Mouse (Mus musculus) kidney, postnatal 0 days (tissue): ENCODE measurements around the gene Ffar4. TPM values are rescaled to one million over a fixed set of nuclear protein-coding genes. Genes with fewer than 3 reads are reported as not detected.
A peak's percentile ranks its signal among the peaks of the same experiment; 100 is the strongest.

ENCODE experiments used
- ATAC-seq: fragments of 200-750 bp; cut with Nextera tagmentation; replicated peaks from 2 replicates; pipeline ENCODE4 v1.8.0; 2017; ENCODE audit warnings: low read depth, moderate number of reproducible peaks, moderate TSS enrichment, moderate library complexity; ENCODE audit not compliant: low FRiP score
- DNase-seq: peaks from one replicate; pipeline ENCODE4 v3.0.0-alpha.2; 2016; ENCODE audit warnings: low spot score
- H3K27ac ChIP-seq: fragments of 300-500 bp; sonication (generic); 2 replicates; pipeline ENCODE4 v1.5.1; 2014; ENCODE audit warnings: mild to moderate bottlenecking
- H3K27me3 ChIP-seq: fragments of 300-500 bp; sonication (generic); 2 replicates; pipeline ENCODE4 v1.6.1; 2014; ENCODE audit warnings: low read length, mixed read lengths; ENCODE audit not compliant: insufficient read depth
- H3K36me3 ChIP-seq: fragments of 300-500 bp; sonication (generic); 2 replicates; pipeline ENCODE4 v1.6.1; 2014; ENCODE audit warnings: low read length, mixed read lengths; ENCODE audit not compliant: insufficient read depth
- H3K4me1 ChIP-seq: fragments of 300-500 bp; sonication (generic); replicated peaks from 2 replicates; pipeline ENCODE4 v1.6.1; 2014; ENCODE audit warnings: antibody characterized with exemption, low read length, mixed read lengths; ENCODE audit not compliant: insufficient read depth
- H3K4me2 ChIP-seq: fragments of 300-500 bp; sonication (generic); 2 replicates; pipeline ENCODE4 v1.6.1; 2014; ENCODE audit warnings: mild to moderate bottlenecking, low read length, moderate library complexity, mixed read lengths
- H3K4me3 ChIP-seq: fragments of 300-500 bp; sonication (generic); replicated peaks from 2 replicates; pipeline ENCODE4 v1.5.1; 2014; ENCODE audit warnings: low read depth, low read length
- H3K9ac ChIP-seq: fragments of 300-500 bp; sonication (generic); 2 replicates; pipeline ENCODE4 v1.6.1; 2014; ENCODE audit warnings: low read depth, low read length
- H3K9me3 ChIP-seq: fragments of 300-500 bp; sonication (generic); replicated peaks from 2 replicates; pipeline ENCODE4 v1.6.1; 2016; ENCODE audit warnings: low read length, inconsistent platforms, mixed read lengths
- CTCF ChIP-seq: IDR thresholded peaks from 2 replicates; pipeline ENCODE4 v1.5.1; 2016; ENCODE audit warnings: antibody characterized with exemption, low read depth, mild to moderate bottlenecking, moderate library complexity
- WGBS: fragments of 180-500 bp; shearing (Covaris S2); extraction: QIAGEN DNeasy Blood & Tissue Kit; methylation state at CpG from one replicate; pipeline ENCODE4 v1.1.7; 2014; 5-methylcytosine and 5-hydroxymethylcytosine counted together
- polyA plus RNA-seq: library from polyadenylated mRNA; unstranded; fragments of >200 nt; fragmentation: Nextera tagmentation; extraction: Ambion mirVana; gene quantifications from 2 replicates; pipeline ENCODE4 v1.2.1, GENCODE M21; 2015

The Ffar4 gene
- polyA plus RNA-seq, 1 experiment from 2014 or later, result 2.6 TPM

GRCm38 (mm10) chr19:38076251-38076650 lies 20.6 kb upstream of the Ffar4 start:
- H3K27me3 ChIP-seq, result no peaks in the 10 kb centered on the region
- no peak overlapping the region for H3K9ac ChIP-seq
- TF ChIP-seq CTCF, result peak; percentile 61
- DNase-seq, result peak; percentile 7
- H3K36me3 ChIP-seq, result peaks cover 13% of the 10 kb centered on the region; the same call in 1 of the 2 replicates
- no peaks in the 10 kb centered on the region for H3K9me3 ChIP-seq
- H3K4me1 ChIP-seq, result no peaks in the 10 kb centered on the region
- no peak overlapping the region for H3K4me3 ChIP-seq
- ATAC-seq, result no peak
- 66% methylated on average over 2 of the region's 2 CpGs for WGBS
- no peak overlapping the region for H3K4me2 ChIP-seq
- no peak overlapping the region for H3K27ac ChIP-seq

GRCm38 (mm10) chr19:38077851-38078540 lies 18.9 kb upstream of the Ffar4 start:
- Histone ChIP-seq H3K9ac (no peak overlapping the region), H3K36me3 (no peaks in the 10 kb centered on the region), H3K4me1 (no peaks in the 10 kb centered on the region), H3K27ac (no peak overlapping the region), H3K9me3 (no peaks in the 10 kb centered on the region), H3K27me3 (no peaks in the 10 kb centered on the region), H3K4me2 (no peak overlapping the region), H3K4me3 (no peak overlapping the region)
- no peak for TF ChIP-seq CTCF
- DNase-seq (no peak), ATAC-seq (no peak)
- 56% methylated on average over 3 of the region's 3 CpGs for WGBS

- no peak for ATAC-seq
- 59% methylated on average over 3 of the region's 3 CpGs for WGBS
- no peak for DNase-seq
- Histone ChIP-seq H3K36me3 (no peaks in the 10 kb centered on the region), H3K27me3 (no peaks in the 10 kb centered on the region), H3K4me3 (no peak overlapping the region), H3K4me2 (no peak overlapping the region), H3K27ac (no peak overlapping the region), H3K4me1 (no peaks in the 10 kb centered on the region), H3K9me3 (no peaks in the 10 kb centered on the region), H3K9ac (no peak overlapping the region)
- no peak for TF ChIP-seq CTCF
Observed at GRCm38 (mm10) chr19:38081361-38081760, 15.5 kb upstream of the Ffar4 start.

GRCm38 (mm10) chr19:38082931-38083525 lies 13.8 kb upstream of the Ffar4 start:
- DNase-seq, result no peak
- Histone ChIP-seq H3K4me2 (no peak overlapping the region), H3K9me3 (no peaks in the 10 kb centered on the region), H3K27me3 (no peaks in the 10 kb centered on the region), H3K4me1 (no peaks in the 10 kb centered on the region), H3K36me3 (no peaks in the 10 kb centered on the region), H3K9ac (no peak overlapping the region), H3K4me3 (no peak overlapping the region), H3K27ac (no peak overlapping the region)
- no peak for ATAC-seq
- WGBS, result 42% methylated on average over 5 of the region's 5 CpGs
- no peak for TF ChIP-seq CTCF

- TF ChIP-seq CTCF, result no peak
- H3K4me2 ChIP-seq, result no peak overlapping the region
- DNase-seq (no peak), ATAC-seq (no peak)
- no peaks in the 10 kb centered on the region for H3K4me1 ChIP-seq
- H3K9ac ChIP-seq, result no peak overlapping the region
- H3K27me3 ChIP-seq, result no peaks in the 10 kb centered on the region
- no peak overlapping the region for H3K4me3 ChIP-seq
- H3K9me3 ChIP-seq, result no peaks in the 10 kb centered on the region
- H3K36me3 ChIP-seq, result no peaks in the 10 kb centered on the region
- WGBS, result 91% methylated on average over 4 of the region's 4 CpGs
- H3K27ac ChIP-seq, result no peak overlapping the region
Observed at GRCm38 (mm10) chr19:38085841-38086240, 11.0 kb upstream of the Ffar4 start.

- H3K4me2 ChIP-seq, result no peak overlapping the region
- H3K9me3 ChIP-seq, result no peaks in the 10 kb centered on the region
- H3K27ac ChIP-seq, result no peak overlapping the region
- 49% methylated on average over 11 of the region's 11 CpGs for WGBS
- no peaks in the 10 kb centered on the region for H3K36me3 ChIP-seq
- no peaks in the 10 kb centered on the region for H3K27me3 ChIP-seq
- TF ChIP-seq CTCF, result peak; percentile 73
- no peak overlapping the region for H3K9ac ChIP-seq
- DNase-seq, result peak; percentile 82
- H3K4me1 ChIP-seq, result no peaks in the 10 kb centered on the region
- peak; percentile 63; the same call in 1 of the 2 replicates for ATAC-seq
- no peak overlapping the region for H3K4me3 ChIP-seq
Observed at GRCm38 (mm10) chr19:38086948-38087551, 9.8 kb upstream of the Ffar4 start.
